Mouse (Mus musculus) bone marrow, adult 2 months (tissue): ENCODE data around the gene Cspg5.

Experiments used
- CTCF ChIP-seq: fragments of 200-500 bp; IDR thresholded peaks from 2 replicates; pipeline ENCODE4 v1.5.1; 2011; ENCODE audit warnings: low read length, control low read depth; ENCODE audit not compliant: control insufficient read depth, insufficient read depth
- POLR2A ChIP-seq: fragments of 200-500 bp; IDR thresholded peaks from 2 replicates; pipeline ENCODE4 v1.6.1; 2011; ENCODE audit warnings: low read depth, mild to moderate bottlenecking, control low read depth, low read length, borderline replicate concordance; ENCODE audit not compliant: control insufficient read depth

DNA sequence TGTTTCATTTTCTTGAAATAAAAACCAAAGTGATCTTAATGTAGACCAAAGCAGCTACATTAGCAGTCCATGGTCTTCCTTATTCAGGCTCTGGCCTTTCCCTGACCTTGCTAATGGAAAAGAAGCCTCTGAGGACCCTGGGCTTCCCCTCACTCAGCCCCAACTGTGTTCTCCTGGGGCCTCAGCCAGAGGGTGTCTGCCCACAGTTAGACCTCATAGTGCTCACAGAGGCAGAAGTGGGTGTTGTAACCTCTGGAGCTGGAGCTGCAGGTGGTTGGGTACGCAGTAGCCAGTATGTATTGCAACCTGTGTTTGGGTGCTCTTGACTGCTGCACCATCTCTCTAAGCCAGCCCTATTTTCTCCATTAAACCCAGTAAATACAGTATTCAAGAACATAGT, 14.5 kb upstream of the Cspg5 start:
- TF ChIP-seq POLR2A (no peak), CTCF (no peak)
